Mouse (Mus musculus): Measurements from ENCODE around the gene Gsg1l. TPM values are rescaled to one million over a fixed set of nuclear protein-coding genes. Genes with fewer than 3 reads are reported as not detected.

Gene Gsg1l
- total and polyA plus RNA-seq, 2 experiments from 2014 or later: 17.8 to 42.7 TPM

DNA sequence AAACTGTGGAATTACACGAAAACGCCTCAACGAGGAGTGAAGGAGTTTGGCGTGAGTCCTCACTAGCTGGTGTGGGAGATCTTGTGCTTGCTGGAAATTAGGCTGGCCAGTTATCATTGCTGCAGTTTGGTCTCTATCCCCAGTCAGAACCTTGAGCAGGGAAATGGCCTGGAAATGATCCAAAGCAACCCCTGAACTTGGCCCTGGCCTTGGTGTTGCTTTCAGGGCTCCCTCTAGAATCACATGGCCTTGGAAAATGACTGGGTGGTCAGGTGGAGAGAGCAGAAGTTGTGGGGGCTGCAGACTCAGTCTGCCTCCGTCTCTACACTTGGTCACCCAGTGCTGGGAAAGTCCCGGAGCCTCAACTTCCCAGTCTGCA, 210.0 kb downstream of the Gsg1l start:
- Histone ChIP-seq H3K9ac (replicated peaks; ENCODE audit: low read length, poor library complexity, severe bottlenecking) (no peak overlapping the region), H3K27me3 (ENCODE audit: insufficient read depth, low read length) (no peaks in the 10 kb centered on the region), H3K27ac (ENCODE audit: low read depth, low read length) (peak overlapping the region; percentile 1; the same call in 1 of the 2 replicates), H3K36me3 (ENCODE audit: insufficient read depth, low read length) (0 out of 2 replicates have a peak, but pooled peaks cover 3% of the 10 kb centered on the region), H3K4me1 (ENCODE audit: insufficient read depth, low read length) (peaks cover 6% of the 10 kb centered on the region), H3K4me2 (ENCODE audit: low read depth, low read length, poor library complexity, severe bottlenecking) (no peak overlapping the region), H3K9me3 (ENCODE audit: low read length) (no peaks in the 10 kb centered on the region), H3K4me3 (ENCODE audit: low read depth, low read length) (no peak overlapping the region)
- ATAC-seq (ENCODE audit: low FRiP score): no peak
- DNase-seq (ENCODE audit: low spot score): no peak
- no peak for TF ChIP-seq CTCF (IDR thresholded peaks at IDR 0.05)
- WGBS: 41% methylated on average over 6 of the region's 6 CpGs

- WGBS: 21% methylated on average over 12 of the region's 12 CpGs
- TF ChIP-seq CTCF (IDR thresholded peaks at IDR 0.05): no peak
- Histone ChIP-seq H3K4me3 (ENCODE audit: low read depth, low read length) (no peak overlapping the region), H3K9me3 (ENCODE audit: low read length) (no peaks in the 10 kb centered on the region), H3K36me3 (ENCODE audit: insufficient read depth, low read length) (0 out of 2 replicates have a peak, but pooled peaks cover 3% of the 10 kb centered on the region), H3K27me3 (ENCODE audit: insufficient read depth, low read length) (no peaks in the 10 kb centered on the region), H3K4me2 (ENCODE audit: low read depth, low read length, poor library complexity, severe bottlenecking) (no peak overlapping the region), H3K4me1 (ENCODE audit: insufficient read depth, low read length) (peaks cover 6% of the 10 kb centered on the region), H3K27ac (ENCODE audit: low read depth, low read length) (peak overlapping the region; percentile 1; the same call in 1 of the 2 replicates), H3K9ac (replicated peaks; ENCODE audit: low read length, poor library complexity, severe bottlenecking) (no peak overlapping the region)
- DNase-seq (ENCODE audit: low spot score) (peak; percentile 62), ATAC-seq (ENCODE audit: low FRiP score) (0 out of 2 replicates have a peak, but pooled peaks have one; percentile 48)
These were observed 210.6 kb downstream of the Gsg1l start for GRCm38 (mm10) chr7:125871404-125872201.

DNA sequence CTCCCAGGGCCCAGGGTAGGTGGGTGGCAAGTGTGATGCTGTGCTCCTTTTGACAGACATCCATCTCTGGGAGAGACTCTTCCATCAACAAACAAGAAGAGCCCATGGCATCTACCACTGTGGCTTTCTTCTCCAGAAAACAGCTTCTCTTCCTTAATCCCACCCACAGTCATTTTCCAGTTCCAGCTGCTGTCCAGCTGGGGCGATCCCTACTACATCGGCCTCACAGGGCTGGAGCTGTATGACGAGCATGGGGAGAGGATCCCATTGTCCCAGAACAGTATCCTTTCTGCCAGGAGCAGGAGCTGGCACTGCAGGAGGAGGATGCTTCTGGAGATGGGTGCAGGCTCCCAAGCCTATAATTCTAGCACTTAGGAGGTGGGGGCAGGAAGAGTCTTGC, 213.6 kb downstream of the Gsg1l start:
- no peak for ATAC-seq (ENCODE audit: low FRiP score)
- no peak for TF ChIP-seq CTCF (IDR thresholded peaks at IDR 0.05)
- no peaks in the 10 kb centered on the region for H3K27me3 ChIP-seq (ENCODE audit: insufficient read depth, low read length)
- DNase-seq (ENCODE audit: low spot score): no peak
- H3K27ac ChIP-seq (ENCODE audit: low read depth, low read length): no peak overlapping the region
- 83% methylated on average over 3 of the region's 3 CpGs for WGBS
- no peaks in the 10 kb centered on the region for H3K9me3 ChIP-seq (ENCODE audit: low read length)
- no peak overlapping the region for H3K9ac ChIP-seq (replicated peaks; ENCODE audit: low read length, poor library complexity, severe bottlenecking)
- H3K4me3 ChIP-seq (ENCODE audit: low read depth, low read length): no peak overlapping the region
- H3K4me1 ChIP-seq (ENCODE audit: insufficient read depth, low read length): peaks cover 6% of the 10 kb centered on the region
- 0 out of 2 replicates have a peak, but pooled peaks cover 5% of the 10 kb centered on the region for H3K36me3 ChIP-seq (ENCODE audit: insufficient read depth, low read length)
- H3K4me2 ChIP-seq (ENCODE audit: low read depth, low read length, poor library complexity, severe bottlenecking): no peak overlapping the region

GRCm38 (mm10) chr7:125865234-125865633, 217.0 kb downstream of the Gsg1l start:
- Histone ChIP-seq H3K9ac (replicated peaks; ENCODE audit: low read length, poor library complexity, severe bottlenecking) (no peak overlapping the region), H3K4me1 (ENCODE audit: insufficient read depth, low read length) (no peaks in the 10 kb centered on the region), H3K4me2 (ENCODE audit: low read depth, low read length, poor library complexity, severe bottlenecking) (no peak overlapping the region), H3K27ac (ENCODE audit: low read depth, low read length) (no peak overlapping the region), H3K36me3 (ENCODE audit: insufficient read depth, low read length) (0 out of 2 replicates have a peak, but pooled peaks cover 2% of the 10 kb centered on the region), H3K9me3 (ENCODE audit: low read length) (no peaks in the 10 kb centered on the region), H3K4me3 (ENCODE audit: low read depth, low read length) (no peak overlapping the region), H3K27me3 (ENCODE audit: insufficient read depth, low read length) (no peaks in the 10 kb centered on the region)
- DNase-seq (ENCODE audit: low spot score) (no peak), ATAC-seq (ENCODE audit: low FRiP score) (no peak)
- 60% methylated on average over 11 of the region's 11 CpGs for WGBS
- TF ChIP-seq CTCF (IDR thresholded peaks at IDR 0.05): no peak

DNA sequence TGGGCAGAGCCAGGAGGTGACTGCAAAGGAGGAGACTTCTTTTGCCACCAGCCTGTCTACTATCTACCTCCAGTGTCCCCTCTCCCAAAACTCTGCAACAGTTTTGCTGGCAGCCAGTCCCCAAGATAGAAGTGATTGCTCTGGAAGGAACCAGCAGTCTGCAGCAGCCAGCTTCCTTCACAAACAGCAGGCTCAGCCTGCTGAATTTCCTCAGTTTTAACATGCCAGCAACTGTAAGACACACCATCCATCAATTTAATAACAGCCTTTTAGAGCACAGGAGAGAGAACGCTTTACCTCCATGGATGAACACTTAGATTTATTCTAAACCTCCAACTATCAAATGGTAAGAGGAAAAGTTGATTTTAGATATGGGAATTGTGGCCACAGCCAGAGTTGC, 218.2 kb downstream of the Gsg1l start:
- ATAC-seq (ENCODE audit: low FRiP score): no peak
- 87% methylated on average over 1 of the region's 1 CpGs for WGBS

DNA sequence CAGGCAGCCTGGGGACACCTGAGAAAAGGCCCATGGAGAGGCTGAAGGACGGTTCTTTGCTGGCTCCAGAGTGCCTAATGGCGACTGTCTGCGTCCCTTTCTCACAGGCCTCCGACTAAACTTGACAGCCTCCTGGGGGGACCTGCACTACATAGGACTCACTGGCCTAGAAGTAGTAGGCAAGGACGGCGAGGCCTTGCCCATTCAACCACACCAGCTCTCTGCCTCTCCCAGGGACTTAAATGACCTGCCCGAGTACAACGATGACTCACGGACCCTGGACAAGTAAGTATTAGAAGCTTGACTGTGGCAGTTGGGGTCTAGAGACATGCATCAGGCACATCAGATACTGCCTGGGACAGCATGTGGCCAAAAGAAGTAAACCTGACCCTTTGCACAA, 221.8 kb downstream of the Gsg1l start:
- ATAC-seq (ENCODE audit: low FRiP score) (no peak), DNase-seq (ENCODE audit: low spot score) (no peak)
- H3K9ac ChIP-seq (replicated peaks; ENCODE audit: low read length, poor library complexity, severe bottlenecking): no peak overlapping the region
- H3K36me3 ChIP-seq (ENCODE audit: insufficient read depth, low read length): 0 out of 2 replicates have a peak, but pooled peaks cover 4% of the 10 kb centered on the region
- H3K27ac ChIP-seq (ENCODE audit: low read depth, low read length): no peak overlapping the region
- no peak overlapping the region for H3K4me3 ChIP-seq (ENCODE audit: low read depth, low read length)
- no peaks in the 10 kb centered on the region for H3K27me3 ChIP-seq (ENCODE audit: insufficient read depth, low read length)
- no peaks in the 10 kb centered on the region for H3K4me1 ChIP-seq (ENCODE audit: insufficient read depth, low read length)
- 90% methylated on average over 9 of the region's 9 CpGs for WGBS
- H3K4me2 ChIP-seq (ENCODE audit: low read depth, low read length, poor library complexity, severe bottlenecking): no peak overlapping the region
- TF ChIP-seq CTCF (IDR thresholded peaks at IDR 0.05): no peak
- H3K9me3 ChIP-seq (ENCODE audit: low read length): no peaks in the 10 kb centered on the region

More for the DNA sequence above, 218.2 kb downstream of the Gsg1l start:
- Histone ChIP-seq H3K9ac (replicated peaks; ENCODE audit: low read length, poor library complexity, severe bottlenecking) (no peak overlapping the region), H3K4me2 (ENCODE audit: low read depth, low read length, poor library complexity, severe bottlenecking) (no peak overlapping the region), H3K27ac (ENCODE audit: low read depth, low read length) (no peak overlapping the region), H3K4me3 (ENCODE audit: low read depth, low read length) (no peak overlapping the region), H3K9me3 (ENCODE audit: low read length) (no peaks in the 10 kb centered on the region), H3K4me1 (ENCODE audit: insufficient read depth, low read length) (no peaks in the 10 kb centered on the region), H3K27me3 (ENCODE audit: insufficient read depth, low read length) (no peaks in the 10 kb centered on the region), H3K36me3 (ENCODE audit: insufficient read depth, low read length) (0 out of 2 replicates have a peak, but pooled peaks cover 6% of the 10 kb centered on the region)
- no peak for DNase-seq (ENCODE audit: low spot score)
- no peak for TF ChIP-seq CTCF (IDR thresholded peaks at IDR 0.05)

All from midbrain, postnatal 0 days (tissue).